26 mouse cellular contexts compared by ENCODE assay signal in the genomic region with DNA sequence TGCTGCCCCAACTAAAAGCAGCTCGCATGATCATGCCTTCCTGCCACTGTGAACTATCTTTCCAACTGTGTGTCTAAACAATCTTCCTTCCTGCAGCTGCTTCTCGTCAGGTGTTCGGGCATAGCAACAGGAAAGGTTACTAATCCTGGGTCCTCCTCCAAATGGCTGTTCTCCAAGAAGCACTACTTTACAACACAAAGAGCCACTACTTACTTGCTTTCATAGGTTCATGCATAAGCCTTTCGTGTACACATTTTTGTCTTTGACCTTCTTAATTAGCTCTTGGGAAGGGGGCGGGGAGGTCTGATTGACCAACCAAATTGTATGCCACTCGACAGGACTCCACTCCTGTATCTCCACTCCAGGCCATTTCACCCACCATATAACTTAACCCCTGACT.
"Had no signal": no experiment of that assay in that cellular context is flagged by ENCODE, and none has a peak within 500 bp of the region (broad histone marks: within the 10 kb centered on the region; RNA-seq: fewer than 3 reads in every experiment).

No protein-coding gene starts in this region.

- H3K27ac ChIP-seq: heart, embryonic 10.5 days; hindbrain, embryonic 10.5 days; hindbrain, embryonic 12.5 days; hindbrain, embryonic 15.5 days; hindbrain, postnatal 0 days; kidney, embryonic 15.5 days; kidney, postnatal 0 days; left cerebral cortex, adult 2 months; limb, embryonic 10.5 days; limb, embryonic 12.5 days; liver, embryonic 13.5 days; liver, embryonic 15.5 days had no signal

- H3K9me3 ChIP-seq: heart, embryonic 10.5 days; heart, embryonic 12.5 days; hindbrain, embryonic 10.5 days; hindbrain, embryonic 12.5 days; hindbrain, embryonic 15.5 days; kidney, embryonic 15.5 days; limb, embryonic 10.5 days; limb, embryonic 12.5 days; liver, embryonic 13.5 days; liver, embryonic 15.5 days had no signal

- DNase-seq: gastrocnemius, postnatal 14 days; gastrocnemius, postnatal 36 days; heart, postnatal 10 days; heart, postnatal 4 days; kidney, adult 11 months; kidney, adult 2 months; kidney, adult 9 months; kidney, postnatal 14 days; kidney, postnatal 36 days; layer of hippocampus, adult 9-11 months; liver; liver, embryonic 13.5 days had no signal

- H3K4me2 ChIP-seq: heart, embryonic 12.5 days; hindbrain, embryonic 12.5 days; hindbrain, embryonic 15.5 days; kidney, embryonic 15.5 days; limb, embryonic 12.5 days; liver, embryonic 11.5 days; liver, embryonic 13.5 days; liver, embryonic 15.5 days had no signal

- H3K27me3 ChIP-seq: heart, embryonic 12.5 days; hindbrain, embryonic 12.5 days; hindbrain, embryonic 15.5 days; limb, embryonic 12.5 days; liver, embryonic 13.5 days had no signal

- H3K4me3 ChIP-seq: heart, embryonic 10.5 days; heart, embryonic 12.5 days; hindbrain, embryonic 10.5 days; hindbrain, embryonic 12.5 days; hindbrain, embryonic 15.5 days; kidney, embryonic 15.5 days; left cerebral cortex, adult 2 months; limb, embryonic 10.5 days; limb, embryonic 12.5 days; liver, embryonic 13.5 days; liver, embryonic 15.5 days had no signal

- H3K9ac ChIP-seq: heart, embryonic 12.5 days; hindbrain, embryonic 12.5 days; hindbrain, embryonic 15.5 days; kidney, embryonic 15.5 days; limb, embryonic 12.5 days; liver, embryonic 13.5 days; liver, embryonic 15.5 days had no signal

- ATAC-seq: hindbrain, postnatal 0 days; intestine, embryonic 16.5 days had no signal

- H3K36me3 ChIP-seq: heart, embryonic 10.5 days; heart, embryonic 12.5 days; hindbrain, embryonic 10.5 days; hindbrain, embryonic 12.5 days; hindbrain, embryonic 15.5 days; kidney, embryonic 15.5 days; limb, embryonic 10.5 days; limb, embryonic 12.5 days; liver, embryonic 13.5 days; liver, embryonic 15.5 days had no signal
